Mouse (Mus musculus): ENCODE data around the gene Clic1.
A peak's percentile ranks its signal among the peaks of the same experiment; 100 is the strongest.
"Not testable (repeated sequence)": the region's sequence is repeated elsewhere in the genome, so short reads cannot be mapped to it uniquely, and the experiment has no call there.

The Clic1 gene

GRCm38 (mm10) chr17:35049561-35050016, at the start of gene Clic1:
Gene Clic1 (plus strand): TSS chr17:35049966.
- ATAC-seq (ENCODE audit: insufficient number of reproducible peaks, low FRiP score, low TSS enrichment) = no peak

GRCm38 (mm10) chr17:35000717-35001451, 48.9 kb upstream of the Clic1 start, which contains the start of gene Vars:
Gene Vars (plus strand): TSS chr17:35000987.
- ATAC-seq (ENCODE audit: insufficient number of reproducible peaks, low FRiP score, low TSS enrichment) = peak; percentile 82; the same call in 1 of the 2 replicates

GRCm38 (mm10) chr17:35001452-35002152, 48.2 kb upstream of the Clic1 start:
- ATAC-seq (ENCODE audit: insufficient number of reproducible peaks, low FRiP score, low TSS enrichment) = peak; percentile 37; the same call in 1 of the 2 replicates

- ATAC-seq (ENCODE audit: insufficient number of reproducible peaks, low FRiP score, low TSS enrichment) = no peak
Measured at GRCm38 (mm10) chr17:35002153-35002865, 47.5 kb upstream of the Clic1 start.

- ATAC-seq (ENCODE audit: insufficient number of reproducible peaks, low FRiP score, low TSS enrichment) = no peak
Measured at GRCm38 (mm10) chr17:35003022-35003838, 46.5 kb upstream of the Clic1 start.

- no peak for ATAC-seq (ENCODE audit: insufficient number of reproducible peaks, low FRiP score, low TSS enrichment)
Measured at GRCm38 (mm10) chr17:35004075-35004717, 45.6 kb upstream of the Clic1 start.

GRCm38 (mm10) chr17:35005158-35005557, 44.6 kb upstream of the Clic1 start:
- no peak for ATAC-seq (ENCODE audit: insufficient number of reproducible peaks, low FRiP score, low TSS enrichment)

GRCm38 (mm10) chr17:35005902-35006301, 43.9 kb upstream of the Clic1 start:
- ATAC-seq (ENCODE audit: insufficient number of reproducible peaks, low FRiP score, low TSS enrichment) = not testable (repeated sequence)

GRCm38 (mm10) chr17:35007387-35007991, 42.3 kb upstream of the Clic1 start:
- no peak for ATAC-seq (ENCODE audit: insufficient number of reproducible peaks, low FRiP score, low TSS enrichment)

- peak; percentile 82; the same call in 1 of the 2 replicates for ATAC-seq (ENCODE audit: insufficient number of reproducible peaks, low FRiP score, low TSS enrichment)
Measured at GRCm38 (mm10) chr17:35009586-35009985, 40.2 kb upstream of the Clic1 start.

- ATAC-seq (ENCODE audit: insufficient number of reproducible peaks, low FRiP score, low TSS enrichment) = no peak
Measured at GRCm38 (mm10) chr17:35011440-35011839, 38.3 kb upstream of the Clic1 start.

GRCm38 (mm10) chr17:35012430-35012829, 37.3 kb upstream of the Clic1 start:
- ATAC-seq (ENCODE audit: insufficient number of reproducible peaks, low FRiP score, low TSS enrichment) = no peak

GRCm38 (mm10) chr17:35013221-35013620, 36.5 kb upstream of the Clic1 start:
- ATAC-seq (ENCODE audit: insufficient number of reproducible peaks, low FRiP score, low TSS enrichment) = no peak

GRCm38 (mm10) chr17:35015296-35015695, 34.5 kb upstream of the Clic1 start:
- ATAC-seq (ENCODE audit: insufficient number of reproducible peaks, low FRiP score, low TSS enrichment) = no peak

GRCm38 (mm10) chr17:35016376-35016775, 33.4 kb upstream of the Clic1 start, which contains the start of gene Vwa7:
Gene Vwa7 (plus strand): TSS chr17:35016579.
- 0 out of 2 replicates have a peak, but pooled peaks have one; percentile 17 for ATAC-seq (ENCODE audit: insufficient number of reproducible peaks, low FRiP score, low TSS enrichment)

- no peak for ATAC-seq (ENCODE audit: insufficient number of reproducible peaks, low FRiP score, low TSS enrichment)
Measured at GRCm38 (mm10) chr17:35016791-35017705, 32.7 kb upstream of the Clic1 start.

- ATAC-seq (ENCODE audit: insufficient number of reproducible peaks, low FRiP score, low TSS enrichment) = no peak
Measured at GRCm38 (mm10) chr17:35017706-35018030, 32.1 kb upstream of the Clic1 start.

- ATAC-seq (ENCODE audit: insufficient number of reproducible peaks, low FRiP score, low TSS enrichment) = no peak
Measured at GRCm38 (mm10) chr17:35018171-35018570, 31.6 kb upstream of the Clic1 start.
